Mouse (Mus musculus): ENCODE results near the gene Dpf3. TPM values are rescaled to one million over a fixed set of nuclear protein-coding genes. Genes with fewer than 3 reads are reported as not detected.

Dpf3 gene
- polyA plus RNA-seq, 1 experiment from 2014 or later = 29.4 TPM

DNA sequence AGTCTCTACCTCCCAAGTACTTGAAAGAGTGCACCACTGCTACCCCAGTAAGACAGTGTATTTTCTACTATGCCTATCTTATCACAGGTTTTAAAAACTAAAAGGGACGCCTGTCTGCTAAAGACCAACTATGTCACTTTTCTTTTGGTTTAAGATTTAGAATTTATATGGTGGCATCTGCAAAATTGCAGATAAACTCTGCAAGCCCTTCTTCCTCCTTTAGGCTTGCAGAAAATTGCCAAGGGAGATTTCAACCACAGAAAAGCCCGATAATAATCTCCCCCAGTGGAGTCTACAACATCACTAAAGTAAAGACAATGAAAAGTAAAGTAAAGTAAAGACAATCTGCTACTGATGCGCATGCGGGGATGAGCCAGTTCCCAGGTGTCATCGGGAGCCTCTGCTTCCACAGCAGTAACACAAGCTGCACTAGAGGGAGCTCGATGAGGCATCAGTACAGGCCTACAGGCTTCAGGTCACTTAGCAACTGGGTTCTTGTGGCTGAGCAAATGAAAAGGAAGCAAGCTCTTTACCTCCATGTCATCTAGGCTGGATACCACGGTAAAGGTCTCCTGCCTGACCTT is 7.6 kb downstream of the Dpf3 start:
- H3K36me3 ChIP-seq = peaks cover 6% of the 10 kb centered on the region; the same call in 1 of the 2 replicates
- DNase-seq (ENCODE audit: low spot score) = no peak
- no peak overlapping the region for H3K4me3 ChIP-seq
- H3K9me3 ChIP-seq = no peaks in the 10 kb centered on the region
- peak overlapping the region; percentile 38; the same call in 1 of the 2 replicates for H3K27ac ChIP-seq
- H3K27me3 ChIP-seq (ENCODE audit: insufficient read depth, poor library complexity, severe bottlenecking) = no peaks in the 10 kb centered on the region
- peaks cover 54% of the 10 kb centered on the region for H3K4me1 ChIP-seq
- WGBS = 63% methylated on average over 7 of the region's 7 CpGs

DNA sequence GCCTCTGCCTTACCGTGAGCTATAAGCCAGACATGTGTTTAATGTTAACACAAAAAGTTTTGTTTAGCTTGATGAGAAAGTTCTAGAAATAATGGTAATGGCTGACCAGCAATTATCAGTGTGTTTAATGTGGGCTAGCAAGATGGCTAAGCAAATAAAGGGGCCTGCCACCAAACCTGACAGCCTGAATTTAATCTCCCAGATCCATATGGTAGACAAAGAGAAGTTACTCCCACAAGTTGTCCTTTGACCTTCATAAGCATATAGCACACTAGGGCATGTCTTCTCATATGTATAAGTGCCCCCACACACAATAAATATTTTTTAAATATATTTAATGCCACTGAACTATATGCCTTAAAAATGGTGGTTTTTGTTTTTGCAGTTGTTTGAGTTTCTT is 8.4 kb downstream of the Dpf3 start:
- DNase-seq (ENCODE audit: low spot score) = no peak
- no peaks in the 10 kb centered on the region for H3K9me3 ChIP-seq
- no peak overlapping the region for H3K4me3 ChIP-seq
- H3K36me3 ChIP-seq = peaks cover 7% of the 10 kb centered on the region; the same call in 1 of the 2 replicates
- peaks cover 52% of the 10 kb centered on the region for H3K4me1 ChIP-seq
- no peaks in the 10 kb centered on the region for H3K27me3 ChIP-seq (ENCODE audit: insufficient read depth, poor library complexity, severe bottlenecking)
- H3K27ac ChIP-seq = peak overlapping the region; percentile 79
- 43% methylated on average over 1 of the region's 1 CpGs for WGBS

DNA sequence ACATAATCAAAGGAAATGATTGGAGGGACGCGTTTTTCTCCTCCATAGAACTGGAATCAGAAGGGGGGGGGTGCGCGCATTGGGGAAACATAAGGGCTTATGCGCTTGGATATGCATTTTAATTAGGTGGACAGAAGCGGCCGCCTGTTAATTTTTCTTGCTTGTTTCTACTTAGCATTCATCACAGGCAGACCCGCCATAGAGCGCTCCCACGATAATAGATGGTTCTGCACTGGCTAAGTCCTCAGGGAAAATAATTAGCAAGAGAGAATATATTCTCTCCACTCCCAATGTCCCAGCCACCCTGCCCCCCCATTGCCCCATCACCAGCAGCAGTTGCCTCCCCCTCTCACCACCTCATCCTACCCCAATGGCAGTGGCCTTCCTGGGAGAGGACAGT is 11.2 kb downstream of the Dpf3 start:
- Histone ChIP-seq H3K36me3 (peaks cover 7% of the 10 kb centered on the region; the same call in 1 of the 2 replicates), H3K9me3 (no peaks in the 10 kb centered on the region), H3K4me1 (peaks cover 69% of the 10 kb centered on the region), H3K4me3 (no peak overlapping the region), H3K27me3 (ENCODE audit: insufficient read depth, poor library complexity, severe bottlenecking) (no peaks in the 10 kb centered on the region), H3K27ac (no peak overlapping the region)
- no peak for DNase-seq (ENCODE audit: low spot score)
- WGBS = 92% methylated on average over 10 of the region's 10 CpGs

DNA sequence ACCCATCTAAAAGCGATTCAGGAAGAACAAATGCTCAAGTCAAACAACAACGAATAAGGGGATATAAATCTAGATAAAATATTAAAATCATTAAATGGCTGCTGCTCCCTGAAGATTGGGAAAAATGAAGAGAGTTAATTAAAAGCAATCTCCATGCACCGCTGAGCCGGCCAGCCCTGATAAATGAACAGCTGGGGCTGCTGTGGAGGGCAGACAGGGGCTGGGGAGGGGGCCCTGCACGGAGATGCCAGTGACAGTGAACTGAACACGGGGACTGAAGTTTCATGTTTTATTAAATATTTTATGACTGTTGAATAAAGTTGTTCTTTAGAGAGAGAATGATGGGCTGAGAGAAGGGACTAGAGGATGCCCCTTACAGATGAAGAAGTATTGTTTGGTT is 12.1 kb downstream of the Dpf3 start:
- no peak for DNase-seq (ENCODE audit: low spot score)
- peaks cover 73% of the 10 kb centered on the region for H3K4me1 ChIP-seq
- H3K9me3 ChIP-seq = no peaks in the 10 kb centered on the region
- WGBS = 57% methylated on average over 6 of the region's 6 CpGs
- H3K36me3 ChIP-seq = 0 out of 2 replicates have a peak, but pooled peaks cover 3% of the 10 kb centered on the region
- H3K27ac ChIP-seq = peak overlapping the region; percentile 42; the same call in 1 of the 2 replicates
- H3K27me3 ChIP-seq (ENCODE audit: insufficient read depth, poor library complexity, severe bottlenecking) = no peaks in the 10 kb centered on the region
- H3K4me3 ChIP-seq = no peak overlapping the region

DNA sequence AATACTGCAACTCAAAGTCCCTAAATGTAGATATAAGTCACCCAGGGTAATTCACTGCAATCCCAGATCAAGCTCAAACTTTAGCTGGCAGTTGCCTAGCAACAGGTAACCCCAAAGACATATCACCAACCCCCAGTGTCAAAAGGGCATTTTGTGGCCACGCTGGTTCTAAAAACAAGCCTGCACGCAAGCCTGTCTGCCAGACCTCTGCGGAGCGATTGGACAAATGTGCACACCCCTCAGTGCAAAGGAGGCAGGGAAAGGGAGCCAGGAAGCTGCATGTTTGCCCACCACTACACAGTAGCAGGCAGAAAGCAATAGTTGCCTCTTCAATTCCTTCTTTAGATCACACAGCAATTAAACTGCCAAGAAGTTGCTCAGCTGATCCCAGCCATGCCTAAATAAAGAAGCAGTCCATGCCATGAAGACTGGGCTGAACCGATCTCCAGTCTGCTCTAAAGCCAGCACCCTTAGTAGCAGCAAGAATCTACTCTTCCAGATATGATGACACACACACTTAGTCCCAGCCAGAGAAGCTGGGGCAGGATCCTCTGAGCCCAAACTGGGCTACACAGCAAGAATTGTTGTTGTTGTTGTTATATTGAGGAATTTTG is 13.4 kb downstream of the Dpf3 start:
- H3K27me3 ChIP-seq (ENCODE audit: insufficient read depth, poor library complexity, severe bottlenecking) = no peaks in the 10 kb centered on the region
- no peaks in the 10 kb centered on the region for H3K9me3 ChIP-seq
- DNase-seq (ENCODE audit: low spot score) = no peak
- 35% methylated on average over 5 of the region's 5 CpGs for WGBS
- H3K4me3 ChIP-seq = no peak overlapping the region
- peaks cover 3% of the 10 kb centered on the region; the same call in 1 of the 2 replicates for H3K36me3 ChIP-seq
- peak overlapping the region; percentile 50; the same call in 1 of the 2 replicates for H3K27ac ChIP-seq
- H3K4me1 ChIP-seq = peaks cover 71% of the 10 kb centered on the region

DNA sequence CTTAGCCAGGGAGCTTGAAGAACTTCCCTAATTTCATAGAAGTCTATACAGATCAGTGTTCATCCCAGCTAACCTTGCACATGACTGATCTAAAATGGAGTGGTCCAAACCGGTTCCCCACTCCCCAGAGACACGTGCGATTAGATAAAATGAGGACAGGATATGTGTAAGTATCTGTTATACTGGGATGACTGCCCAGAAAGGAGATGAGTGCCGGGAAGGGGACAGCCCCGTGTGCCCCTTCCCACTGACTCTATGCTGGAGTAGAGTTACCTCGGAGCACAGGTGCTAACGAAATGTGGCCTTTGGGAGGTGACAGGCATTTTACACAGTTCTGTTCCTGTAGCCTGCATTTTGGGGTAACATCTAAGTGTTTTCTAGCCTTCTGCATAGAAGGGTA is 15.8 kb downstream of the Dpf3 start:
- 0 out of 2 replicates have a peak overlapping the region, but pooled peaks have one; percentile 10 for H3K27ac ChIP-seq
- H3K4me1 ChIP-seq = peaks cover 58% of the 10 kb centered on the region
- no peak for DNase-seq (ENCODE audit: low spot score)
- no peak overlapping the region for H3K4me3 ChIP-seq
- peaks cover 3% of the 10 kb centered on the region; the same call in 1 of the 2 replicates for H3K36me3 ChIP-seq
- H3K9me3 ChIP-seq = no peaks in the 10 kb centered on the region
- H3K27me3 ChIP-seq (ENCODE audit: insufficient read depth, poor library complexity, severe bottlenecking) = no peaks in the 10 kb centered on the region
- WGBS = 62% methylated on average over 7 of the region's 7 CpGs

DNA sequence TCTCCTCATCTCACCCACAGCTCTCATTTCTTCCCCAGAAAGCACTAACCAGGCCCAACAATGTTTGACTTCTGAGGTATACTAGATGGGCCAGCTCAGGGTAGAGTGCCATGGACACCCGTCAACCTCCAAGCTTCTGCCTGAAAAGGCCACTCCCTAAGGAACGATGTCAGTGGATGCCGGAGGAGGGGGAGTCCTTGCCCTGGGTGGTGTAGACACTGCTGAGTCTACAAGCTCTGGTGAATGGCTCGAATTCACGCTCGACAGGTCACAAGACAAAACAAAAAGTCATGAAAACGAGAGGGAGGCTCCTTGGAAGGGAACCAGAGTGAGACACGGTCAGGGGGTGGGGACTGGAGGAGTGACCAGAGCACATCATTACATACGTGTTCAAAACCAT is 17.4 kb downstream of the Dpf3 start:
- DNase-seq (ENCODE audit: low spot score) = no peak
- 0 out of 2 replicates have a peak overlapping the region, but pooled peaks have one; percentile 19 for H3K27ac ChIP-seq
- H3K9me3 ChIP-seq = no peaks in the 10 kb centered on the region
- no peaks in the 10 kb centered on the region for H3K27me3 ChIP-seq (ENCODE audit: insufficient read depth, poor library complexity, severe bottlenecking)
- H3K36me3 ChIP-seq = peaks cover 3% of the 10 kb centered on the region; the same call in 1 of the 2 replicates
- no peak overlapping the region for H3K4me3 ChIP-seq
- WGBS = 71% methylated on average over 9 of the region's 9 CpGs
- H3K4me1 ChIP-seq = peaks cover 61% of the 10 kb centered on the region

DNA sequence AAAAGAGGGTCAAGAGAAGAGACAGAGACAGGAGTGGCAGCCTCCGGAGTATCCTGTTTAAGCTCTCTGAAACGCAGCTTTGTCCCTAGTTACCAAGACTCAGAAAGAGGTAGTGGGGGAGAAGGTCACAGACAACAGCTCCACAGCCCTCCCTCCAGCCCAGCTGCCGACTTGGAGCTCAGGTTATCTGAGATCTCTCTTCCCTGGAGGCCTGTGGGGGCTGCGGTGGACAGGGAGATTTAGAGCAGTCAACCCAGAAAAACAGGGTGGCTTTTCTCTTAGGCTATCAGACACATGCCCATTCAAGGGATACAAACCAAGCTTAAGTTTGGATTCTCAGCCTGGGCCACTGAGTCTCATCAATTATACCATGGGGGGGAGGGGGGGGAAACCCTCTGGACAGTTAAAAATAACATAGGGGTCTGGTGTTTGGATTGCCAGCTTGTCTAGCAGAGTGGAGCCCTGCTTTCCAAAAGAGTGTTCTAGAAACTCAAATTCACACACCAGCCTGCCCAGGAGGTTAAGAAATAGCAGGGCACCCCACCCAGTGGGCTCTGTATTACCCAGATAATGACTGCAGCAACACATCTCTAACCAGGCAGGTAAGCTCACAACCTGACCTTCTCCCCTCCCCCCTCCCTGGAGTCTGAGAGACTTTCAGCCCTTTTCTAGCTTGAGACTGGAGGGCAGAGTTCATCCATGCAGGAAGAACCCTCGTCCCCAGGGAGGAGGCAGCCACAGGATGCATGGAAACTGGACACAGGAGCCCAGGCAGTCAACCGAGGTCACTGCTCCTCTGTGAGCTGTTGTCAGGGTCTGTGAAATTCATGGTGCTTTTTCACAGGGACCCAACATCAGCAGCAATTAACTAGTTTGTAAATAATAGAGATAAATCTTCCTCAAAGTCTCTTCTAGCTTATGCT is 20.7 kb downstream of the Dpf3 start:
- 9% methylated on average over 6 of the region's 6 CpGs for WGBS
- no peak for DNase-seq (ENCODE audit: low spot score)
- H3K4me3 ChIP-seq = peak overlapping the region; percentile 27
- H3K27ac ChIP-seq = peak overlapping the region; percentile 72
- H3K27me3 ChIP-seq (ENCODE audit: insufficient read depth, poor library complexity, severe bottlenecking) = no peaks in the 10 kb centered on the region
- H3K36me3 ChIP-seq = peaks cover 12% of the 10 kb centered on the region
- no peaks in the 10 kb centered on the region for H3K9me3 ChIP-seq
- peaks cover 33% of the 10 kb centered on the region for H3K4me1 ChIP-seq

DNA sequence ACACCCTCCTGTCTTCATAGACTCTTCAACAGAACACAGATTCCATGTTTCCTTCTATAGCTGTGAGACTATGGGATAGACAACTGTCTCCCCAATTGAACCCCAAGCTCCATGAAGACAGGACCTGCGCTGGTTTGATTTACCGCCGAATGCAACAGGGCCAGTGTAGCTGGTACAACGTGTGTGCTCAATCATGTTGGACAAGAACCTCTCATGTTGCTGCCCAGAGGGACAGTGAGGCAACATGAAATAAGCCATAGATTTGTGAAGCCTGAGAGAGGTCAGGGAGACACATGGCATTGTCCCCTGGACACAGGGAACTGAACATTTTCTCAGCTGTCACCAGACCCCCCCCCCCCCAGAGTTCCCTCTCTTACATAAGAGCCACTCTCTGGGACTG is 21.5 kb downstream of the Dpf3 start:
- H3K4me1 ChIP-seq = peaks cover 26% of the 10 kb centered on the region

DNA sequence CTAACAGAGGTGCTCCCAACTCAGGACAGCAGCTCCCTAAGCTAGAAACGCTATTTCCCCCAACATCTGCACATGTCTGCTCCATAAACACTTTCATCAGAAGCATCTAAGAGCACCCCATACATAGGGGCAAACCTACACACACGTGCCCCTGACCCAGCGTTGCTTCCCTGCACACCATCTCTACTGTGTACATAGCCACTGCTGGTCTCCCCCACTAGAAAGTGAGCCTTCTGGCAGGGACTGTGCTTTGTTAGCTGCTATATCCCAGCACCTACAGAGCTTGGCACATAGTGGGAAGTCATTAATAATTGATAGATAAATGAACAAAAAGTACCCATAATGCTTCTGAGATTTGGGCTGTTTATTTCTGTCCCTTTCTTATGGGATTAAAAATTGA is 27.2 kb downstream of the Dpf3 start:
- no peaks in the 10 kb centered on the region for H3K9me3 ChIP-seq
- H3K27ac ChIP-seq = no peak overlapping the region
- no peak for DNase-seq (ENCODE audit: low spot score)
- H3K4me3 ChIP-seq = no peak overlapping the region
- H3K27me3 ChIP-seq (ENCODE audit: insufficient read depth, poor library complexity, severe bottlenecking) = no peaks in the 10 kb centered on the region
- peaks cover 19% of the 10 kb centered on the region for H3K4me1 ChIP-seq
- H3K36me3 ChIP-seq = peaks cover 22% of the 10 kb centered on the region
- 77% methylated on average over 3 of the region's 3 CpGs for WGBS

More for the DNA sequence above, 21.5 kb downstream of the Dpf3 start:
- Histone ChIP-seq H3K36me3 (peaks cover 15% of the 10 kb centered on the region), H3K27ac (peak overlapping the region; percentile 72), H3K27me3 (ENCODE audit: insufficient read depth, poor library complexity, severe bottlenecking) (no peaks in the 10 kb centered on the region), H3K4me3 (peak overlapping the region; percentile 27; the same call in 1 of the 2 replicates), H3K9me3 (no peaks in the 10 kb centered on the region)
- WGBS = 71% methylated on average over 4 of the region's 4 CpGs
- DNase-seq (ENCODE audit: low spot score) = no peak

DNA sequence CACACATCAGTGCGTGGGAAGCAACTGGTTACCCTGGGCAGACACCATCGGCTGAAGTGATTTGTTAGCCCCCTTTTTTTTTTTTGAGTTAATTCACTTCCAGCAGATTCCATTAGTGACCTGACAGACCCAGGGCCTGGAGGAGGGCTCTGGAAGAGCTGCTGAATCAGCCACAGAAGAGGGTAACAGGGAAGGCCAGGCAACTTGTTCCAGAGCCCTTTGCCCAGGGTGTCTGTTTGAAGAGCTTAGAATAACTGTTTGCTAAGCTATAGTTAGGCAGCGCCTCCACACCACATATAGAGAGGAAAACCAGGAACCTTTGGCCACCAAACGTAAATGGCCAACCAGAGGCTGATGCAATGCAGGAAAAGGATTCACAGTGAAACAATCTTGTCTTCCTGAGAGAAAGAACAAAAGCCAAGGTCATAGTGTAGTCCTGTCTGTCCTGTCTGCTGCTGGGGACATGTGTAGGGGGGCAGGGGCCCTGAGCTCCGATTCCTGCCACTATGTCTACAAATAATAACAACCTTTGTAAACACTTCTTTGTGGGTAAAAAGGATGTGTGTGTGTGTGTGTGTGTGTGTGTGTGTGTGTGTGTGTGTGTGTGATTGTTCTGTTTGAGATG is 32.7 kb downstream of the Dpf3 start:
- no peaks in the 10 kb centered on the region for H3K27me3 ChIP-seq (ENCODE audit: insufficient read depth, poor library complexity, severe bottlenecking)
- H3K27ac ChIP-seq = 0 out of 2 replicates have a peak overlapping the region, but pooled peaks have one; percentile 47
- WGBS = 68% methylated on average over 5 of the region's 5 CpGs
- H3K4me1 ChIP-seq = peaks cover 45% of the 10 kb centered on the region
- DNase-seq (ENCODE audit: low spot score) = no peak
- no peaks in the 10 kb centered on the region for H3K9me3 ChIP-seq
- H3K36me3 ChIP-seq = peaks cover 4% of the 10 kb centered on the region; the same call in 1 of the 2 replicates
- no peak overlapping the region for H3K4me3 ChIP-seq

DNA sequence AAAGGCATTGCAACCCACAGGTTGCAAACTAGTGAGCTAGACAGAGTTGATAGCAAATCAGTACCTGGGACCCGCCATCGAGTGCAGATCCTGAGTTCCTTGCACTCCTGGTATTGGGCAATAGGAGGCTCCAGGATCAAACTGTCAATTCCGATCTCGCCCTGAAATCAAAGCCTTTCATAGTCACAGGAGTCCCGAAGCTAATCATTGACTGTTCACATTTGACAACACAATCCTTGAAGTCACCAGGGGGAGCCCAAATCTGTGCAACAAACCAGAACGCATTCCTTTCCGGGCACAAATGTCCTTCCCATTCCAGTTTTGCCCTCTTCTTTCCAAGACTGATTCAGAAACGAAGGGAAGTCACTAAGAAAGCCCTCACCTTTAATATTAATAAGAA is 35.7 kb downstream of the Dpf3 start:
- H3K9me3 ChIP-seq = no peaks in the 10 kb centered on the region
- no peak overlapping the region for H3K27ac ChIP-seq
- peaks cover 8% of the 10 kb centered on the region; the same call in 1 of the 2 replicates for H3K36me3 ChIP-seq
- no peak for DNase-seq (ENCODE audit: low spot score)
- no peak overlapping the region for H3K4me3 ChIP-seq
- H3K27me3 ChIP-seq (ENCODE audit: insufficient read depth, poor library complexity, severe bottlenecking) = no peaks in the 10 kb centered on the region
- WGBS = 60% methylated on average over 8 of the region's 8 CpGs
- H3K4me1 ChIP-seq = peaks cover 63% of the 10 kb centered on the region
